Mouse (Mus musculus) limb, embryonic 14.5 days (tissue): ENCODE results near the gene Sarm1. TPM values are rescaled to one million over a fixed set of nuclear protein-coding genes. Genes with fewer than 3 reads are reported as not detected.

Experiments
- ATAC-seq: fragments of 200-750 bp; cut with Nextera tagmentation; 2 replicates; pipeline ENCODE4 v1.8.0; 2017; ENCODE audit warnings: low read depth, moderate number of reproducible peaks, moderate TSS enrichment; ENCODE audit not compliant: low FRiP score
- DNase-seq: peaks from one replicate; pipeline ENCODE4 v3.0.0-alpha.2; 2015; ENCODE audit warnings: low spot score
- H3K27ac ChIP-seq: fragments of 300-500 bp; sonication (generic); replicated peaks from 2 replicates; pipeline ENCODE4 v1.5.1; 2014; ENCODE audit warnings: low read depth, mild to moderate bottlenecking, low read length, moderate library complexity, mixed read lengths
- H3K27me3 ChIP-seq: fragments of 300-500 bp; sonication (generic); 2 replicates; pipeline ENCODE4 v1.6.1; 2014; ENCODE audit warnings: low read length, mixed read lengths; ENCODE audit not compliant: control insufficient read depth, insufficient read depth
- H3K36me3 ChIP-seq: fragments of 300-500 bp; sonication (generic); 2 replicates; pipeline ENCODE4 v1.6.1; 2014; ENCODE audit warnings: mild to moderate bottlenecking, low read length, moderate library complexity, mixed read lengths; ENCODE audit not compliant: control insufficient read depth, insufficient read depth
- H3K4me1 ChIP-seq: fragments of 300-500 bp; sonication (generic); 2 replicates; pipeline ENCODE4 v1.6.1; 2014; ENCODE audit warnings: antibody characterized with exemption, low read length, mixed read lengths; ENCODE audit not compliant: control insufficient read depth, insufficient read depth
- H3K4me2 ChIP-seq: fragments of 300-500 bp; sonication (generic); replicated peaks from 2 replicates; pipeline ENCODE4 v1.6.1; 2014; ENCODE audit warnings: low read depth, mild to moderate bottlenecking, low read length, moderate library complexity; ENCODE audit not compliant: severe bottlenecking
- H3K4me3 ChIP-seq: fragments of 300-500 bp; sonication (generic); replicated peaks from 2 replicates; pipeline ENCODE4 v1.5.1; 2014; ENCODE audit warnings: low read length
- H3K9ac ChIP-seq: fragments of 300-500 bp; sonication (generic); 2 replicates; pipeline ENCODE4 v1.6.1; 2014; ENCODE audit warnings: mild to moderate bottlenecking, low read depth, low read length, moderate library complexity; ENCODE audit not compliant: severe bottlenecking
- H3K9me3 ChIP-seq: fragments of 300-500 bp; sonication (generic); 2 replicates; pipeline ENCODE4 v1.6.1; 2016; ENCODE audit warnings: low read length; ENCODE audit not compliant: control insufficient read depth
- POLR2A ChIP-seq: fragments of 200-500 bp; IDR thresholded peaks from 2 replicates; pipeline ENCODE4 v1.8.0; 2012; ENCODE audit warnings: inconsistent platforms, mild to moderate bottlenecking, moderate library complexity, borderline replicate concordance; ENCODE audit not compliant: insufficient read depth, insufficient read length; ENCODE audit errors: extremely low read depth
- WGBS: fragments of 180-500 bp; shearing (Covaris S2); extraction: QIAGEN DNeasy Blood & Tissue Kit; methylation state at CpG from one replicate; pipeline ENCODE4 v1.1.7; 2014; 5-methylcytosine and 5-hydroxymethylcytosine counted together
- polyA plus RNA-seq, 2 experiments: library from polyadenylated mRNA; depleted of rRNA in 1 of 2; stranded (reverse) in 1 of 2; unstranded in 1 of 2; fragments of >200 nt; fragmentation: Nextera tagmentation in 1 of 2; extraction: Ambion mirVana in 1 of 2; gene quantifications; 2 replicates each; pipeline versions ENCODE4 v1.2.1 to v1.2.3; 2012 to 2014

Gene Sarm1
- polyA plus RNA-seq, 2 experiments = 1.7 to 2.1 TPM

DNA sequence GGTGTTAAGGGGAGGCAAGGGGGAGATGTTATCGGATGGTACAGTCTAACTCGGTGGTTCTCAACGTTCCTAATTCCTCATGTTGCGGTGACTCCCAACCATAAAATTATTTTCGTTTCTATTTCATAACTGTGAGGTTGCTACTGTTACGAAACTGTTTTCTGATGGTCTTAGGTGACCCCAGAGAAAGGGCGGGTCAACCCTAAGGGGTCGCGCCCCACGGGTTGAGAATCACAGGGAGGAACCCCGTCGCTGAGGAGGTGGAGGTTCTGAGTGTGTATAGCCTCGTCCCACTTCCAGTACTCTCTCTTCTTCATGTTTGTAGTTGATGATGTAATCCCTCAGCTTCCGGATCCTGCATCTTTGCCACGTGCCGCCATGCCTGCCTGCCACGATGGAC lies 38.8 kb downstream of the Sarm1 start:
- DNase-seq = no peak
- H3K36me3 ChIP-seq = no peaks in the 10 kb centered on the region
- no peak for ATAC-seq
- no peak overlapping the region for H3K9ac ChIP-seq
- WGBS = 83% methylated on average over 17 of the region's 17 CpGs
- H3K27ac ChIP-seq = no peak overlapping the region
- H3K27me3 ChIP-seq = no peaks in the 10 kb centered on the region
- H3K4me3 ChIP-seq = no peak overlapping the region
- no peak for TF ChIP-seq POLR2A
- H3K4me1 ChIP-seq = no peaks in the 10 kb centered on the region
- no peaks in the 10 kb centered on the region for H3K9me3 ChIP-seq
- no peak overlapping the region for H3K4me2 ChIP-seq

DNA sequence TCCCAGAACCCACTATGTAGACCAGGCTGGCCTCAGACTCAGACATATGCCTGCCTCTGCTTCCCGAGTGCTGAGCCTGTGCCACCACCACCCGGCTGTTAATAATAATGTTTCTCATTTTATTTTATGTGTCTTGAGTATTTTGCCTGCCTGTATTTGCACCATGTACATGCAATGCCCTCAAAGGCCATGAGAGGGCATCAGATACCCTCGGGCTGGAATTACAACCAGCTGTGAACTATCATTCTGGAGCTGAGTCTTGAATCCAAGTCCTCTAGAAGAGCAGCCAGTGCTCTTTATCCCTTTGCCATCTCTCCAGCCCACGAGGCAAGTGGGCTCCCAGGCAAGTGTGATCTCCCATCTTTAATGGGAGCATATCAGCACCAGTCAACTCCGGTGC lies 42.2 kb downstream of the Sarm1 start:
- Histone ChIP-seq H3K9me3 (no peaks in the 10 kb centered on the region), H3K27ac (no peak overlapping the region), H3K4me3 (no peak overlapping the region), H3K4me1 (no peaks in the 10 kb centered on the region), H3K9ac (no peak overlapping the region), H3K4me2 (no peak overlapping the region), H3K27me3 (no peaks in the 10 kb centered on the region), H3K36me3 (no peaks in the 10 kb centered on the region)
- no peak for TF ChIP-seq POLR2A
- DNase-seq (no peak), ATAC-seq (no peak)
- 32% methylated on average over 5 of the region's 5 CpGs for WGBS

DNA sequence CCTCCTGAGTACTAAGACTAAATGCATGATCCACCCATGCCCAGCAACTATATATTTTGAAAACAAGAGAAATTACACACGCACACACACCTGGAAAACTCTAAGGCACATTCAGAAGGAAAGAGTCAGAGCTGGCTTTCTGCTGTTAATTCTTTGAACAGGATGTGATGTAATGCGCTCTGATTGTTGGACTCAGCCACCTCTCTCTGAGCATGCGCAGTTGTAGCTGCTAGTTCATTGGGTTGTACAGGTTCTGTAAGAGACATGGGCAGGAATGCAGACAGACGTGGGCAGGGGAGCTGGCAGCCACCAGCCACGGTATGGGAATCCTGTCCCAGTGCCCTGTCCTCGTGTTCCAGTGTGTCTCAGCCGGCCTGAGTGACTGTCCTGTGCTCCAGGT lies 43.3 kb downstream of the Sarm1 start:
- H3K9me3 ChIP-seq = no peaks in the 10 kb centered on the region
- WGBS = 84% methylated on average over 7 of the region's 7 CpGs
- H3K4me2 ChIP-seq = no peak overlapping the region
- no peaks in the 10 kb centered on the region for H3K36me3 ChIP-seq
- H3K9ac ChIP-seq = no peak overlapping the region
- DNase-seq (no peak), ATAC-seq (no peak)
- H3K4me1 ChIP-seq = no peaks in the 10 kb centered on the region
- H3K4me3 ChIP-seq = no peak overlapping the region
- TF ChIP-seq POLR2A = no peak
- H3K27me3 ChIP-seq = no peaks in the 10 kb centered on the region
- no peak overlapping the region for H3K27ac ChIP-seq

- Histone ChIP-seq H3K4me3 (no peak overlapping the region), H3K27ac (no peak overlapping the region), H3K9me3 (no peaks in the 10 kb centered on the region), H3K36me3 (no peaks in the 10 kb centered on the region), H3K4me2 (no peak overlapping the region), H3K4me1 (no peaks in the 10 kb centered on the region), H3K9ac (no peak overlapping the region), H3K27me3 (no peaks in the 10 kb centered on the region)
- no peak for TF ChIP-seq POLR2A
- WGBS = 19% methylated on average over 4 of the region's 4 CpGs
- DNase-seq = no peak
- no peak for ATAC-seq
Measured at GRCm38 (mm10) chr11:78453675-78454074, 43.9 kb downstream of the Sarm1 start.

DNA sequence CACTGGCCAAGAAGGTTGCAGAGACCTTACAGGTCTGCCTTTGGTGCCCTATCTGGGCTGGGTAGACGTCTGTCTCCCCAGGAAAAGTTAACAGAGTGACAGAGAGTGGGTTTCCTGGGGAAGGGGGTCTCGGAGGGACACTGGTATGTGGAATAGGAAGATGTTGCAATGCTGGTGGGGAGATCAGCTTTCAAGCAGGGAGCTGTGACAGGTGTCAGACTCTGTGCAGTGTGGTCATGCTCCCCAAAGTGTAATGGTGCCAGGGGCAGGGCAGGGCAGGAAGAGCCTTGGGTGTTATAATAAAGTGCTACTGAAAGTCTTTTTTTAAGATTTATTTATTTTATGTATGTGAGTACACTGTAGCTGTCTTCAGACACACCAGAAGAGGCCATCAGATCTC lies 47.2 kb downstream of the Sarm1 start:
- Histone ChIP-seq H3K27me3 (no peaks in the 10 kb centered on the region), H3K4me3 (no peak overlapping the region), H3K27ac (no peak overlapping the region), H3K9ac (no peak overlapping the region), H3K36me3 (no peaks in the 10 kb centered on the region), H3K4me1 (no peaks in the 10 kb centered on the region), H3K9me3 (no peaks in the 10 kb centered on the region), H3K4me2 (no peak overlapping the region)
- no peak for TF ChIP-seq POLR2A
- DNase-seq = no peak
- 40% methylated on average over 2 of the region's 2 CpGs for WGBS
- ATAC-seq = no peak

DNA sequence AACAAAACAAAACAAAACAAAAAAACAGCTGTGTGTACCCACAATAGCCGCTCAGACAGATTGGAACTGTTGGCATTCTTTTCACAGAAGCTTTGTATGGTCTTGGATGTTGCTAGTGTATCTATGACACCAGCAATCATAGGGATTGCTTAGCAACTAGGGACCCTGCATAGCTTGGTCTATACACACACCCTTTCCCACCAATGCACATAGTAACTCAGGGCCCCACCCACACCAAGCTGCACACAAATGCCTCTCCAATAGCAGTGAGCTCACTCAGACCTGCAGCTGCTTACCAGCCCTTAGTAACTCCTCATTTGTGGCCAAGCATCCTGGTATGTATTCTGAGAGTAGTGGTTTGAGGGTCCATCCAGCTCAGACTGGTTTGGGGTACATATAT lies 49.3 kb downstream of the Sarm1 start:
- no peak overlapping the region for H3K4me2 ChIP-seq
- H3K36me3 ChIP-seq = no peaks in the 10 kb centered on the region
- DNase-seq (no peak), ATAC-seq (no peak)
- no peak overlapping the region for H3K27ac ChIP-seq
- TF ChIP-seq POLR2A = no peak
- no peaks in the 10 kb centered on the region for H3K27me3 ChIP-seq
- no peaks in the 10 kb centered on the region for H3K9me3 ChIP-seq
- WGBS = 84% methylated on average over 1 of the region's 1 CpGs
- H3K4me3 ChIP-seq = no peak overlapping the region
- no peaks in the 10 kb centered on the region for H3K4me1 ChIP-seq
- H3K9ac ChIP-seq = no peak overlapping the region
